Mouse (Mus musculus) intestine, embryonic 14.5 days (tissue): ENCODE data around the gene Rab44. TPM values are rescaled to one million over a fixed set of nuclear protein-coding genes. Genes with fewer than 3 reads are reported as not detected.

ENCODE experiments used
- ATAC-seq: fragments of 200-750 bp; cut with Nextera tagmentation; replicated peaks from 2 replicates; pipeline ENCODE4 v1.8.0; 2017; ENCODE audit warnings: low read depth, moderate number of reproducible peaks, moderate TSS enrichment, moderate library complexity; ENCODE audit not compliant: low FRiP score, low TSS enrichment
- DNase-seq: peaks from one replicate; pipeline ENCODE4 v3.0.0-alpha.2; 2018; ENCODE audit warnings: low spot score
- H3K27ac ChIP-seq: fragments of 300-500 bp; sonication (generic); 2 replicates; pipeline ENCODE4 v1.5.1; 2014; ENCODE audit warnings: low read depth, mild to moderate bottlenecking, control low read depth
- H3K27me3 ChIP-seq: fragments of 300-500 bp; sonication (generic); replicated peaks from 2 replicates; pipeline ENCODE4 v1.6.1; 2014; ENCODE audit warnings: low read length, control low read depth; ENCODE audit not compliant: control insufficient read depth, insufficient read depth
- H3K36me3 ChIP-seq: fragments of 300-500 bp; sonication (generic); 2 replicates; pipeline ENCODE4 v1.6.1; 2014; ENCODE audit warnings: low read length, control low read depth; ENCODE audit not compliant: control insufficient read depth, insufficient read depth
- H3K4me1 ChIP-seq: fragments of 300-500 bp; sonication (generic); replicated peaks from 2 replicates; pipeline ENCODE4 v1.6.1; 2014; ENCODE audit warnings: low read length, control low read depth, mixed read lengths; ENCODE audit not compliant: control insufficient read depth, insufficient read depth
- H3K4me2 ChIP-seq: fragments of 300-500 bp; sonication (generic); 2 replicates; pipeline ENCODE4 v1.6.1; 2014; ENCODE audit warnings: low read length
- H3K4me3 ChIP-seq: fragments of 300-500 bp; sonication (generic); 2 replicates; pipeline ENCODE4 v1.5.1; 2014; ENCODE audit warnings: low read depth, low read length, control low read depth, mixed read lengths
- H3K9ac ChIP-seq: fragments of 300-500 bp; sonication (generic); 2 replicates; pipeline ENCODE4 v1.6.1; 2014; ENCODE audit warnings: mild to moderate bottlenecking, low read length
- H3K9me3 ChIP-seq: fragments of 300-500 bp; sonication (generic); 2 replicates; pipeline ENCODE4 v1.6.1; 2016; ENCODE audit warnings: low read length, control low read depth; ENCODE audit not compliant: control insufficient read depth
- WGBS: fragments of 180-500 bp; shearing (Covaris S2); extraction: QIAGEN DNeasy Blood & Tissue Kit; methylation state at CpG from one replicate; pipeline ENCODE4 v1.1.7; 2014; 5-methylcytosine and 5-hydroxymethylcytosine counted together
- polyA plus RNA-seq: library from polyadenylated mRNA; unstranded; fragments of >200 nt; fragmentation: Nextera tagmentation; extraction: Ambion mirVana; gene quantifications from 2 replicates; pipeline ENCODE4 v1.2.1, GENCODE M21; 2014

Gene Rab44
- polyA plus RNA-seq, 1 experiment from 2014 or later: 0.26 TPM

- H3K9ac ChIP-seq: no peak overlapping the region
- no peaks in the 10 kb centered on the region for H3K27me3 ChIP-seq
- no peaks in the 10 kb centered on the region for H3K36me3 ChIP-seq
- DNase-seq (no peak), ATAC-seq (no peak)
- H3K4me1 ChIP-seq: peaks cover 14% of the 10 kb centered on the region
- H3K9me3 ChIP-seq: no peaks in the 10 kb centered on the region
- 38% methylated on average over 4 of the region's 4 CpGs for WGBS
- no peak overlapping the region for H3K4me3 ChIP-seq
- H3K4me2 ChIP-seq: no peak overlapping the region
- peak overlapping the region; percentile 51; the same call in 1 of the 2 replicates for H3K27ac ChIP-seq
These were observed 66.6 kb downstream of the Rab44 start for GRCm38 (mm10) chr17:29180406-29181127.

DNA sequence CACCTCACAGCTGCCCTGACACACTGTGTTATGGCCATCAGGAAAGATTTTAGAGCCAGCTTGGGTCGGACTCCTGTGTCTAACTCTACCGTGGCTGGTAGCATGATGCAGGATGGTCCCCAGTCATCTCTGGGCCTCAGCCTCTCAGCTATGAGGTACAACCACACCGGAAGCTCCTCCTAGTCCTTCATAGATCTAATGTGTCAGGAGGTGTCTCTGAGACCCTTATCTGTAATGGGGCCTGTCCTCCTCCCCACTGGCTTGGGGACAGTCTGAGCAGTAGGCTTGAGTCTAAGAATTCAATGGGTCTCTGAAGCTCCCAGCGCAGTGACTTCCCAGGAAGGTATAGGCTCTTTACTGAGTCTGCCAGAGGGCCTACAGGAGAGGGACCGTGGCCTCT, 67.8 kb downstream of the Rab44 start:
- Histone ChIP-seq H3K4me3 (no peak overlapping the region), H3K27ac (no peak overlapping the region), H3K27me3 (no peaks in the 10 kb centered on the region), H3K9me3 (no peaks in the 10 kb centered on the region), H3K4me1 (peaks cover 11% of the 10 kb centered on the region), H3K9ac (no peak overlapping the region), H3K36me3 (no peaks in the 10 kb centered on the region), H3K4me2 (no peak overlapping the region)
- DNase-seq (no peak), ATAC-seq (no peak)
- 87% methylated on average over 5 of the region's 5 CpGs for WGBS

GRCm38 (mm10) chr17:29183162-29183561, 69.2 kb downstream of the Rab44 start:
- peaks cover 8% of the 10 kb centered on the region for H3K4me1 ChIP-seq
- no peak overlapping the region for H3K4me2 ChIP-seq
- no peaks in the 10 kb centered on the region for H3K36me3 ChIP-seq
- H3K27me3 ChIP-seq: no peaks in the 10 kb centered on the region
- 68% methylated on average over 11 of the region's 11 CpGs for WGBS
- ATAC-seq: no peak
- no peak for DNase-seq
- H3K9ac ChIP-seq: no peak overlapping the region
- H3K4me3 ChIP-seq: no peak overlapping the region
- H3K9me3 ChIP-seq: no peaks in the 10 kb centered on the region
- no peak overlapping the region for H3K27ac ChIP-seq

GRCm38 (mm10) chr17:29185376-29186046, 71.6 kb downstream of the Rab44 start:
- H3K4me2 ChIP-seq: no peak overlapping the region
- H3K4me1 ChIP-seq: peaks cover 8% of the 10 kb centered on the region
- DNase-seq (no peak), ATAC-seq (no peak)
- no peaks in the 10 kb centered on the region for H3K27me3 ChIP-seq
- no peaks in the 10 kb centered on the region for H3K36me3 ChIP-seq
- H3K9me3 ChIP-seq: no peaks in the 10 kb centered on the region
- H3K4me3 ChIP-seq: no peak overlapping the region
- WGBS: 30% methylated on average over 7 of the region's 7 CpGs
- H3K9ac ChIP-seq: no peak overlapping the region
- H3K27ac ChIP-seq: no peak overlapping the region

DNA sequence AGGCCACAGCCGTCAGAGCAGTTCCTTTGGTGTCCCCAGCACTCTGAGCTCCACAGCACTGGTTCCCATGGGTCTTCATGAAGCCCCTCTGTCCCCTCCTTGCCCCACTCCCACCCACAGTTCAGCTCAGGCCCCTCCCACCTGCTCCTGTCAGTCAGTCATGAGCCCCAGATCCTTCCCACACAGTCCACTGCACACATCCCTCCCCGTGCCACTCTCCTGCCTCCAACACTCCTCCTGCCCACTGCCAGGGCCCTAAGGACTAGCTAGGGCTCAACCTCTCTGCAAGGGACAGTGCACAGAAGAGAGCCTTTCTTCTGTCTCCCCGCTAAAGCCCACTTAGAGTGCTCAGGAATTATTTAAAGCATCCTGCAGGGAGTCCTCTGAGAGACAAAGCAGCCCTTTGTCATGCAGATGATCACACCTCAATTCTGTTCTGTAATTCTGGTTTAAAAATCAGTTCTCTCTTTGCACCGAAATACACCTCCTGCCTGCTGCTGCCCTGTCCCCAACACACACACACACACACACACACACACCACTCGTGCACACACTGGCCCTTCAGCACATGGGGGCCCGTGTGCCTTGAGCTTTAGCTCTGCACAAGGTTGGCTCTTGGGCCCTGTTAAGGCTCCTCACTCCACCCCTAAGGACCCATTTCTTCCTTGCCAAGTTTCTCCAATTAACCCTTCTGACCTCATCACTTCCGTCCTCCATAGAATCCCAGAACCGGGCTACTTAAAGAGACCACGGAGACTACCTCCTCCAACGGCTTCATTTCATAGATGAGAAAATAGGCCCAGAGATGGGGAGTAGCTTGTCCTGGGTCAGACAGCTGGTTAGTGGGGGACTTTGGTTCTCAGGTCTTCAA, 73.3 kb downstream of the Rab44 start:
- H3K27me3 ChIP-seq: no peaks in the 10 kb centered on the region
- H3K9me3 ChIP-seq: no peaks in the 10 kb centered on the region
- DNase-seq (no peak), ATAC-seq (no peak)
- H3K4me1 ChIP-seq: peaks cover 8% of the 10 kb centered on the region
- no peak overlapping the region for H3K9ac ChIP-seq
- no peak overlapping the region for H3K4me3 ChIP-seq
- H3K36me3 ChIP-seq: no peaks in the 10 kb centered on the region
- WGBS: 56% methylated on average over 10 of the region's 10 CpGs
- no peak overlapping the region for H3K4me2 ChIP-seq
- no peak overlapping the region for H3K27ac ChIP-seq

GRCm38 (mm10) chr17:29188989-29189388, 75.0 kb downstream of the Rab44 start:
- Histone ChIP-seq H3K9ac (no peak overlapping the region), H3K4me3 (no peak overlapping the region), H3K27ac (no peak overlapping the region), H3K4me2 (peak overlapping the region; percentile 20; the same call in 1 of the 2 replicates), H3K36me3 (no peaks in the 10 kb centered on the region), H3K4me1 (peaks cover 8% of the 10 kb centered on the region), H3K27me3 (no peaks in the 10 kb centered on the region), H3K9me3 (no peaks in the 10 kb centered on the region)
- WGBS: 12% methylated on average over 12 of the region's 12 CpGs
- ATAC-seq (no peak), DNase-seq (no peak)

- Histone ChIP-seq H3K9ac (no peak overlapping the region), H3K27ac (no peak overlapping the region), H3K4me1 (peaks cover 8% of the 10 kb centered on the region; the same call in 1 of the 2 replicates), H3K36me3 (no peaks in the 10 kb centered on the region), H3K4me3 (no peak overlapping the region), H3K4me2 (no peak overlapping the region), H3K9me3 (no peaks in the 10 kb centered on the region), H3K27me3 (no peaks in the 10 kb centered on the region)
- no peak for DNase-seq
- ATAC-seq: no peak
- WGBS: 62% methylated on average over 4 of the region's 4 CpGs
These were observed 81.6 kb downstream of the Rab44 start for GRCm38 (mm10) chr17:29195579-29195978.
